ENCODE assay signal across 8 mouse cellular contexts in genomic region chrX:36864609-36865328, GRCm38 (mm10). TPM values are rescaled to one million over a fixed set of nuclear protein-coding genes. Genes with fewer than 3 reads are reported as not detected.
A peak's percentile ranks its signal among the peaks of the same experiment; 100 is the strongest.
DNase-seq lines count a peak whose midpoint lies in the region; ATAC-seq and TF ChIP-seq lines count a peak whose summit lies in the region.

No protein-coding gene starts in this region.

- H3K27ac ChIP-seq in heart, embryonic 10.5 days: peak overlapping the region; percentile 67; the same call in 1 of the 2 replicates
- no peak overlapping the region for H3K27ac ChIP-seq in forebrain, embryonic 12.5 days
- peak overlapping the region; percentile 62; the same call in 1 of the 2 replicates for H3K27ac ChIP-seq in liver, embryonic 13.5 days

- H3K4me2 ChIP-seq in forebrain, embryonic 12.5 days: peak overlapping the region; percentile 27; the same call in 1 of the 2 replicates
- H3K4me2 ChIP-seq in liver, embryonic 13.5 days: peak overlapping the region; percentile 55

- peaks cover 16% of the 10 kb centered on the region for H3K79me2 ChIP-seq in C2C12 (ENCODE audit: control insufficient read depth, insufficient read depth)

- no peaks in the 10 kb centered on the region for H3K9me3 ChIP-seq in heart, embryonic 10.5 days
- H3K9me3 ChIP-seq in forebrain, embryonic 12.5 days: no peaks in the 10 kb centered on the region
- H3K9me3 ChIP-seq in liver, embryonic 13.5 days (replicated peaks): no peaks in the 10 kb centered on the region

- 52% methylated on average over 8 of the region's 8 CpGs for WGBS in heart, embryonic 10.5 days
- 61% methylated on average over 8 of the region's 8 CpGs for WGBS in forebrain, embryonic 12.5 days
- 50% methylated on average over 8 of the region's 8 CpGs for WGBS in liver, embryonic 13.5 days (ENCODE audit: insufficient replicate concordance)

- H3K36me3 ChIP-seq in heart, embryonic 10.5 days: no peaks in the 10 kb centered on the region
- H3K36me3 ChIP-seq in C2C12 (ENCODE audit: control insufficient read depth, insufficient read depth): no peaks in the 10 kb centered on the region
- H3K36me3 ChIP-seq in forebrain, embryonic 12.5 days (replicated peaks): no peaks in the 10 kb centered on the region
- H3K36me3 ChIP-seq in liver, embryonic 13.5 days: no peaks in the 10 kb centered on the region

- no peaks in the 10 kb centered on the region for H3K4me1 ChIP-seq in heart, embryonic 10.5 days
- H3K4me1 ChIP-seq in forebrain, embryonic 12.5 days: peaks cover 6% of the 10 kb centered on the region
- peaks cover 11% of the 10 kb centered on the region for H3K4me1 ChIP-seq in liver, embryonic 13.5 days (replicated peaks)

- TF ChIP-seq CTCF in C2C12 (IDR thresholded peaks at IDR 0.05; ENCODE audit: control insufficient read depth, insufficient read depth, insufficient read length): no peak

- DNase-seq in heart, embryonic 10.5 days (ENCODE audit: low spot score): no peak
- DNase-seq in heart, adult 11 months: no peak
- no peak for DNase-seq in liver, embryonic 13.5 days
- no peak for DNase-seq in right cerebral cortex, postnatal 4 days
- DNase-seq in urinary bladder, adult 18-20 months (ENCODE audit: low spot score in 2 of 2): no peak

- no peak overlapping the region for H3ac ChIP-seq in C2C12 (ENCODE audit: control insufficient read depth, insufficient read length, low read depth)

- H3K27me3 ChIP-seq in heart, embryonic 10.5 days (ENCODE audit: insufficient read depth, poor library complexity, severe bottlenecking): no peaks in the 10 kb centered on the region
- H3K27me3 ChIP-seq in C2C12 (ENCODE audit: control insufficient read depth, insufficient read depth, insufficient read length): no peaks in the 10 kb centered on the region
- H3K27me3 ChIP-seq in forebrain, embryonic 12.5 days: no peaks in the 10 kb centered on the region
- no peaks in the 10 kb centered on the region for H3K27me3 ChIP-seq in liver, embryonic 13.5 days

- no peak for ATAC-seq in forebrain, embryonic 12.5 days (ENCODE audit: low FRiP score)
- no peak for ATAC-seq in liver, embryonic 13.5 days (ENCODE audit: low read depth)
- ATAC-seq in frontal cortex, adult (ENCODE audit: low TSS enrichment): no peak

- H3K79me3 ChIP-seq in C2C12 (ENCODE audit: low read depth): peaks cover 21% of the 10 kb centered on the region

- no peak overlapping the region for H3K9ac ChIP-seq in forebrain, embryonic 12.5 days
- H3K9ac ChIP-seq in liver, embryonic 13.5 days: peak overlapping the region; percentile 23; the same call in 1 of the 2 replicates

- H3K4me3 ChIP-seq in heart, embryonic 10.5 days: peak overlapping the region; percentile 60
- H3K4me3 ChIP-seq in C2C12 (ENCODE audit: insufficient read depth, poor library complexity, severe bottlenecking): peak overlapping the region; percentile 18
- peak overlapping the region; percentile 49 for H3K4me3 ChIP-seq in forebrain, embryonic 12.5 days (replicated peaks)
- H3K4me3 ChIP-seq in liver, embryonic 13.5 days (replicated peaks): peak overlapping the region; percentile 62

TF ChIP-seq in C2C12, 6 proteins besides CTCF, POLR2A, EP300 and RAD21:
- TF ChIP-seq CEBPB (IDR thresholded peaks at IDR 0.05; ENCODE audit: low read depth) (no peak), MAX (IDR thresholded peaks at IDR 0.05) (no peak), MYOD1 (IDR thresholded peaks at IDR 0.05; ENCODE audit: control insufficient read depth, insufficient read length, low read depth) (no peak), MYOG (IDR thresholded peaks at IDR 0.05; ENCODE audit: control insufficient read depth, extremely low read depth, insufficient read length) (no peak), FOSL1 (IDR thresholded peaks at IDR 0.05; ENCODE audit: insufficient read depth, low read length, poor library complexity, severe bottlenecking) (no peak), USF1 (IDR thresholded peaks at IDR 0.05; ENCODE audit: low read depth) (no peak)

RNA-seq across cellular contexts. Expression of gene Ube2a, which starts 8.9 kb away (rescaled TPM):
- polyA plus RNA-seq in heart, embryonic 10.5 days (2016; fragmentation: Nextera tagmentation; extraction: Ambion mirVana): 122 and 126 TPM in 2 replicates
- 64.8 TPM for polyA plus RNA-seq in C2C12 (2012; fragmentation: generic; extraction: Trizol)
- 120 and 122 TPM in 2 replicates for polyA plus RNA-seq in forebrain, embryonic 12.5 days (2016; fragmentation: Nextera tagmentation; extraction: Ambion mirVana)
- polyA plus RNA-seq in liver, embryonic 13.5 days (2015; fragmentation: Nextera tagmentation; extraction: Ambion mirVana): 92.7 and 95.2 TPM in 2 replicates

RNA-seq across cellular contexts. Expression of gene C330007P06Rik, which starts 9.1 kb away (rescaled TPM):
- 21.9 and 26.5 TPM in 2 replicates for polyA plus RNA-seq in heart, embryonic 10.5 days (2016; fragmentation: Nextera tagmentation; extraction: Ambion mirVana)
- 6.3 TPM for polyA plus RNA-seq in C2C12 (2012; fragmentation: generic; extraction: Trizol)
- 33.0 and 33.5 TPM in 2 replicates for polyA plus RNA-seq in forebrain, embryonic 12.5 days (2016; fragmentation: Nextera tagmentation; extraction: Ambion mirVana)
- 15.3 and 21.3 TPM in 2 replicates for polyA plus RNA-seq in liver, embryonic 13.5 days (2015; fragmentation: Nextera tagmentation; extraction: Ambion mirVana)

RNA-seq across cellular contexts. Expression of gene Nkrf, which starts 37.9 kb away (rescaled TPM):
- 1.2 and 1.9 TPM in 2 replicates for polyA plus RNA-seq in heart, embryonic 10.5 days (2016; fragmentation: Nextera tagmentation; extraction: Ambion mirVana)
- 4.3 TPM for polyA plus RNA-seq in C2C12 (2012; fragmentation: generic; extraction: Trizol)
- 6.3 and 6.7 TPM in 2 replicates for polyA plus RNA-seq in forebrain, embryonic 12.5 days (2016; fragmentation: Nextera tagmentation; extraction: Ambion mirVana)
- 1.1 and 1.4 TPM in 2 replicates for polyA plus RNA-seq in liver, embryonic 13.5 days (2015; fragmentation: Nextera tagmentation; extraction: Ambion mirVana)
